Mouse (Mus musculus) left cerebral cortex, postnatal 36 days (tissue): ENCODE data around the gene Ildr1. TPM values are rescaled to one million over a fixed set of nuclear protein-coding genes. Genes with fewer than 3 reads are reported as not detected.

ENCODE experiments used
- DNase-seq, 2 experiments: peaks; one replicate each; pipeline ENCODE4 v3.0.0; 2021 to 2022; ENCODE audit warnings: low spot score in 2 of 2, mixed read lengths in 1 of 2
- intact Hi-C: fragments of 180-260 bp; cut with DNase I; formaldehyde crosslinking; loops from one replicate; pipeline ENCODE4 v1.15.1; 2025
- total RNA-seq, 2 experiments: library from RNA; stranded (reverse); gene quantifications; 2 replicates each; pipeline ENCODE4 v1.2.3; 2021

Ildr1 gene
- under 1 TPM; 0.25 to 0.43 TPM for total RNA-seq

GRCm38 (mm10) chr16:36693818-36694413 is at the start of gene Ildr1:
Gene Ildr1, plus strand, starts transcription at chr16:36693978.
- no peak for DNase-seq
- intact Hi-C loops: no loop called here

DNA sequence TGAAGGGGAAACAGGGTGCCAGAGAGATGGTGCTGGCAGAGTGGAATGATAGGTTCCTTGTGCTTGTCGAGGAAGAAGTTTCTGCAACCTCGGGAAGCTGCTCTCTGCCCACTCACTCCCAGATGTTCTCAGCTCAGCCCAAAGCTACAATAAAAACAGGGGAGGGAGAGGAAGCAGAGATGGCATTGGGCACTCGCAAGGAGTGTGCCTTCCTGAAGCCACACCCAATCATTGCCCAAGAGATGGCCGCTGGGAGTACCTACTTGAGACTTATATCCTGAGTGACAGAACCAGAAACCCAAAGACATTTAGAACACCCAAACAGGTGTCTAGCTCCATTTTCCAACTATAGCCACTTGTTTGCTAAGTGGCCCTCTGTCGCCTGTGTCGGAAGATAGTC is 48.7 kb upstream of the Ildr1 start:
- DNase-seq: no peak
- intact Hi-C loops: no loop called here

DNA sequence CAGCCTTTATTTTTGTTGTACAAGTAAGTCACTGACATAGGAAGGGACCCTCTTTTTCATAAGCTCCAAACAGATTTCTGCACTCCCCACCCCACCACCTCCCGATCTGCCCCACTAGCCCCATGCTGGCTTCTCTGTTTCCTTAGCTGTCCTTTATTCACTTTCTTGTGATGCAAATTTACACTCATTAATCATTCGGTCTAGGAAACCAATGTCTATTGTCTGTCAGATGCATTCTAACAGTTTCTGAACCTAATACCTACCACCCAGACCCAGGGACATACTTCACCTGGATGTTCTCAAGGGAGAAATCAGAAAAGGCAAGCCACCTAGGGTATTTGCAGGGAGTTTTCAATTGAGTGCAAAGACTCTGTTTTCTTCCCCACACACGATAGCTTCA is 44.5 kb upstream of the Ildr1 start:
- no peak for DNase-seq
- intact Hi-C loops: no loop called here

DNA sequence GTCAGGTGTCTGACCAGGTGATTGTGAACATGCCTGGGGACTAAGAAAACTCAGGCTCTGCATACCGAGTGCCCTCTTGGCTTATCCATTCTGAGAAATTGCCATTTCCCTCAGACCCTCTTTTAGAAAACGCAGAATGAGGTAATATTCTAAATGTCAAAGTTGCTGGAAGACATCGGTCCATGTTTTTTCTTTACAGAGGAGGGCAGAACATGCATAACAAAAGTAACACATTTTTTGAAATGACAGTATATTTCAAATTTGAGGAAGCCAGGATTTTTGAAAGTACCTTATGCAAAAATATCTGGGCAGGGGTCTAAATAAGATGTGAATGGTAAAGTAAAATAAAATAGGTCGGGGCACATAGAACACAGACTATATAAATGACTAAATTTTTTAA is 43.3 kb upstream of the Ildr1 start:
- intact Hi-C loops: no loop called here

GRCm38 (mm10) chr16:36651174-36651766 is 42.5 kb upstream of the Ildr1 start:
- intact Hi-C loops: no loop called here

More for the DNA sequence above, 43.3 kb upstream of the Ildr1 start:
- DNase-seq: no peak

GRCm38 (mm10) chr16:36655199-36655598 is 38.6 kb upstream of the Ildr1 start:
- intact Hi-C loops: no loop called here
- DNase-seq: no peak

More at GRCm38 (mm10) chr16:36651174-36651766, 42.5 kb upstream of the Ildr1 start:
- no peak for DNase-seq

- DNase-seq: no peak
- intact Hi-C loops: no loop called here
Observed at GRCm38 (mm10) chr16:36655910-36656309, 37.9 kb upstream of the Ildr1 start.

DNA sequence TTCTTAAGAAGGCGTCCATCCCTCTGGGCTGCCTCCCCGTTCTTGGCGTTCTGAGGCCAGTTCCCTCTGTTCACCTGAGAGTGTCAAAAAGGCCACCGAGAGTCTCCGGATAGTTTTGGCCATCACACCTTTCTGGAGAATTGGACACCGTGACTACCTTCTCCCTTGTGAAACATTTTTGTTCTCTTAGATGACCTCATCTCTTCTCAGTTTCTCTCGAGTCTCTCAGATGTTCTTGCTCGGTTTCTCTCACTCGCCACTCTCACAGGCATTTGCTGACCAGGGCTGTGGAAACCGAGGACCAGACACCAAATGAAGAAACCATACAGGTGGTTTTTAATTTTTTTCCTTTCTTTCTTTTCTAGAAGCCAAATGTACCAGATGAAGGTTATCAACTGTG is 32.4 kb upstream of the Ildr1 start:
- no peak for DNase-seq
- intact Hi-C loops: no loop called here

DNA sequence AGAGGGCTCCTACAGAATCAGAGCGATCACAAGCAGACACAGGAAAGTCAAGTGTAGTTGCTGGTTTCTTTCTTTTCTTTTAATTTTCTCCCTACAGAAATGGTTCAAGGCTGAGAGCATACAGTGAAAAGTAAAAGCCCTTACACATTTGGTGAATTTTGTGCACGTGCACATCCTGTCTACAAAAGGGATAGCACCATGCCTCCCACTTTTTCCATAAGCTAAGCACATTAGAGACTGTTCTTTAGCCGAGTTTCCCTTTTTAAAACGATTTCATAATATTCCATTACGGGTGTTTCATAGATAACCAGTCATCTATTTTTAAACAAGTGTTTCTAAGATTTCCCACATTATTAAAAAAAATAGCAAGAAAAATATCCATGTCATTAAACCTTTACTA is 30.3 kb upstream of the Ildr1 start:
- DNase-seq: no peak
- intact Hi-C loops: no loop called here

- intact Hi-C loops: no loop called here
Observed at GRCm38 (mm10) chr16:36665782-36666181, 28.0 kb upstream of the Ildr1 start, which contains the start of gene Cd86. Gene Cd86, minus strand, starts transcription at chr16:36666081.

DNA sequence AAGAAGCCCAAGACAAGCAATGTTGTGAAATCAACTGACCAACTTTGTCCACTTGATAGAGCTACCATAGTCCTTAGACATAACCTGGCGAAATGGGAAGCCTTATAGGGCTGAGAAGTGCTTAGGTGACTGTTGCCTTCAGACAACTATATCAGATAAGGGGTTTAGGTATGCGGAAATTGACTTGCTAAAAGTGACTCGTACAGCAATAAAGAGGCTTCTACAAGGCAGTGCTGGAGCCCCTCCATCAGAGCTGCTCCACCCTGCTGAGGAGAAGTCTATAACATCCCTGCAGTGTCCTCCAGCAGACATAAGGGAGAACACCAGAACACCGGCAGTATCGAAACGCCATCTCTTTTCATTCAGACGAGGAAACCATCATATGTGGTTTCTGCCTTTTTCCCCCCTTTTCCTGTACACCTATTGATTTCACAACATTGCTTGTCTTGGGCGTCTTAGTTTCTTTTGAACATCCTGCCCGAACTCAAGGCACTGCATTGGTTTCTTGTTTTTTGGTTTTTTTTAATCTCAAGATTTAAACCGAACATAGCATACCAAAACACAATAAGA is 27.2 kb upstream of the Ildr1 start:
- no peak for DNase-seq

More at GRCm38 (mm10) chr16:36665782-36666181, 28.0 kb upstream of the Ildr1 start, which contains the start of gene Cd86:
- no peak for DNase-seq

DNA sequence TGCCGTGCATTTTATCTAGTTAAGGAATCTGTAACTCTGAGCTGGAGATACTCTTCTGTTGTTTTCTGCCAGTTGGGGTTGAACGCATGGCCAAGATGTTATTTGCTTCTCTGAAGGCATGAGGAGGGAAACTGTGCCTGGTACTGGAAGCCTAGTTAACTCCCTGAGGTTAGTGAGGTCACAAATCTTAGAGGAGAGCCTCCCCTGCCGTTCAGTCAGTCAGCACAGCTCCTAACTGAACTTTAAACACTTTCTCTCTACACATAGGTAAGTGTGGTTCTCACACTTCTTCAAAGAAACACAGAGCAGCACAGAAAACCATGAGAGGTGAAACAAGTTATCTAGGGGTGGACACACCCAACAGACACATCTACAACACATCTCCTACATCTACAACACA is 23.2 kb upstream of the Ildr1 start:
- intact Hi-C loops: no loop called here

More for the DNA sequence above, 27.2 kb upstream of the Ildr1 start:
- intact Hi-C loops: no loop called here

DNA sequence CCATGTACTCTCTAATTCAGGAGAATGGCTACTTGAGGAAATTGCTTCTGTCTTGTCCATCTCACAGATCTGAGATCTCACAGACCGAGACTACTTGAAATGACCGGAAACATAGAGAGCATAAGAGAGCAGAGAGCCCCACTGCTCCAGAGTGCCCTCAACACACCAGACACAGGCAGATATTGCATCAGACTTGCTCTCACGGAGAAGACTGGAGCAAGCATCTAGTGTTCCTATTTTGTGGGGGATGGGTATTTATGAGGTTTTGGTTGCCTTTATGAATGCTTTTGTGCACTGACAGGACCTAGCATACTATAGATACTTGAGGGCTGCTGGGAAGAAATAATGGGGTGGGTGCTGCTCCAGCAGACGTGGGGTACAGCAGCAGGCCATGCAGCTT is 20.6 kb upstream of the Ildr1 start:
- intact Hi-C loops: no loop called here
- DNase-seq: no peak

More for the DNA sequence above, 23.2 kb upstream of the Ildr1 start:
- DNase-seq: no peak

DNA sequence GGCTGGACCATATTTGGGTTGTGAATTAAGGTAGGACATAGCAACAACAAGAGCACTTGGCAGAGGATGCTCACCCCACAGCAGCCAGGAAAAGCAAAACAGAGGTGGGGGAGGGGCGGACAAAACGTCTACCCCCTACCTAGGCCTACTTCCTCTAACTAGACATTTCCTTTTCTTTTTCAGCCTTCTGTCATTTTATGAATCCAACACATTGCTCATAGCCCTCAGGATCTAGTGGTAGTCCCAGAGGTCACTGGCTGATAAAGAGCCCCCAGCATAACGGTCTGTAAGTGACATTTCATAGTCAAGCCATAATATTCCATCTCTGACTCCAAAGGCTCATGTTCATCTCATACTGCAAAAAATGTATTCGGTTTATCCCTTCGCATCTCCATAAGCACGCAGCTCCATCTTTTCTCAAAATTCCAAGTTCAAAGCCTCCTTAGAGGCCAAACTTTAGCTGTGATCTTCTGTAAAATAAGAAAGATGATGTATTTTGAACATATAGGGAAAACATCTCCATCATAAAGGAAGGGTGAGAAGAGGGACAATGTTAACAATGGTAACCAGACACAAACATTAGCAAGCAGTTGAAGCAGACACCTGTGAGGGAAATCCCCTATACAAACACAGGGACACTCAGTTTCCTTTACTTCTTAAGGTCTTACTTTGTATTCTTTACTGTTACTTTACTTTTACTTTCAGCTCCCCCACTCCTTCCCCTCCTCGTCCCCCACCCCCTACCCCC is 19.1 kb upstream of the Ildr1 start:
- no peak for DNase-seq
- intact Hi-C loops: no loop called here

DNA sequence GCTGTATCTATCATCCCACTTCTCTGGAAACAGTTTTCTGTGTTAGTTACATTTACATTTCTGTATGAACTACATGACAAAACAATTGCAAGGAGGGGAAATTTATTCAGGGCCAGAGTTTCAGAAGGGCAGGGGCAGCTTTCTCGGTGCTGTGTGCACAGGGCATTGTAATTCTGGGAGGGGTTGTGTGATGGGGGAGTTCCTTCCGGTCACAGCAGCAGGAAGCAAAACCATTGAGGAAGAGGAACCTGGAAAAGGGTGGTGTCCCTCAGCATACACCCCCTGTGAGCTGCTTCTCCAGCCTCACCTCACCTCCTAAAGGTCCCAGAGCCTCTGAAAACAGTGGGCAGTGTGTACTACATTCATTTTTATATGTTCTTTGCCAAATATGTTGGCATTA is 18.5 kb upstream of the Ildr1 start:
- DNase-seq: no peak
- intact Hi-C loops: no loop called here

- intact Hi-C loops: no loop called here
- no peak for DNase-seq
Observed at GRCm38 (mm10) chr16:36675902-36676301, 17.9 kb upstream of the Ildr1 start.

DNA sequence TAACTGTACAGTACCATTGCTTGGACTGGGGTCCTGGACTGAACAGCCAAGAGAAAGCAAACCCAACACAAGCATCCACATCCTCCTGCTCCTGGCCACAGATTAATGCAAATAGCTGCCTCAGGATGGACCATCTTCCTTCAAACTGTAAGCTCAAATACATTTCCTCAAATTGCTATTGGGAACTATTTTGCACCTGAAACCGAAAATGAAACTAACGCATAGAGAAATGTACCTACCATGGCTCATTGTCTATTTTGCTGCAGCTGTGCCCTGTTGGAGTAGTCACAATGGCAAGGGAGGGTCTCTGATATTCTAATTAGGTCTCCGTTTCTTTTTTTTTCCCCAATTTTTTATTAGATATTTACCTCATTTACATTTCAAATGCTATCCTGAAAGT is 11.9 kb upstream of the Ildr1 start:
- intact Hi-C loops: no loop called here
- DNase-seq: no peak

DNA sequence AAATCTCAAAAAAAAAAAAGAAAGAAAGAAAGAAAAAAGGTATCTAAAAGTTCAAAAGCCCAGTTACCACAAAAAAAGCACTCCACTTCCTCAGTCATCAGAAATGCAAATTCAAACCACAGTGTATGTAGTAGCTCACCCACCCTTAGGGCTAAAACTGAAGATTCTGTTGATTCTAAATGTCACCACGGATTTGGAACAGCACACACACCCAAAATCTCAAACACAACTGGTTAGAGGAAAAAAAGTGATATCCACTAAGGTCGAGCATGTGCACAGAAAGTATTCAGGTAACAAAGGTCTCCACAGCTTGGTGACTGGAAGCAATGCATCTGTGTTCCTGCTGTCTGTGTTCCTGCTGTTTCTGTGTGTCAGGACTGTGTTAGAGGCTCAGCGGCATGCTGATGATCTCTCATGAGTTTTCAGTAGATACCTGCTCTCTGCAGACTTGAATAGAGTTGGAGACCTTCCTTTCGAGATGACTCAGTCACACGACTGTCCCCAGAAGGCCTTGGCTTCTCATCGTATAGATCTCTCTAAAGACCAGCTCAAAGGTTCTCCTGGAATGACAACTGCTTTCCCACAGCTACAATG is 9.4 kb upstream of the Ildr1 start:
- intact Hi-C loops: no loop called here

GRCm38 (mm10) chr16:36688076-36688475 is 5.7 kb upstream of the Ildr1 start:
- no peak for DNase-seq
- intact Hi-C loops: no loop called here

More for the DNA sequence above, 9.4 kb upstream of the Ildr1 start:
- no peak for DNase-seq

- DNase-seq: no peak
- intact Hi-C loops: no loop called here
Observed at GRCm38 (mm10) chr16:36691484-36691883, 2.3 kb upstream of the Ildr1 start.
